Mouse (Mus musculus) heart, adult 8-10 months (tissue): ENCODE results near the gene Lin54. TPM values are rescaled to one million over a fixed set of nuclear protein-coding genes. Genes with fewer than 3 reads are reported as not detected.

Source experiments
- DNase-seq: peaks from one replicate; pipeline ENCODE4 v3.0.0; 2022; ENCODE audit warnings: low spot score
- microRNA-seq: library from miRNA; unstranded; fragments of <30 nt; microRNA quantifications from one replicate; pipeline ENCODE4 v1.2.0, GENCODE M21; 2022
- total RNA-seq, 4 experiments: library from RNA; stranded (reverse); gene quantifications; 2 replicates each; pipeline ENCODE4 v1.2.4; 2022

Gene Lin54
- total RNA-seq, 4 experiments from 2014 or later, result 7.3 to 10.3 (median 7.6) TPM

DNA sequence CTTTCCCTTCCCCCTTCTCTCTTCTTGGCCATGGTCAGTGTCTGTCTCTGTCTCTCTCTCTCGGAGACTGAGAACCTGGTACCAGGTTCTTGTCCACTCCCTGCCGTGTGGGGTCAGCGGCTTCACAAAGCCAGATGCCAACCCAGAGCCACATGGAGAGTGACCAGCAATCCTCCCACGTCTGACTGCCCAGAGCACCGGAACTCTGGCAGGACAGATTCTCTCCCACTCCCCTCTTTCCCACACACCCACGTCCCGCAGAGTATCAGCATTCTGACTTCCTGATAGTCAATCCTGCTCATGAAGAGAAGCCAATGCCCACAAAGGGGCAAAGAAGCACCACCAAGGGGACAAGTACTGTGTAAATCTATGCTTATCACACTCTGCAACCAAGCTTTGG is 76.8 kb downstream of the Lin54 start:
- DNase-seq, result no peak

GRCm38 (mm10) chr5:100418861-100419260 is 81.6 kb downstream of the Lin54 start:
- no peak for DNase-seq

- DNase-seq, result no peak
These were observed 82.4 kb downstream of the Lin54 start for GRCm38 (mm10) chr5:100418077-100418476.

GRCm38 (mm10) chr5:100415761-100416590 is 84.5 kb downstream of the Lin54 start, which contains the start of gene Sec31a:
TSS of gene Sec31a (minus strand) at chr5:100416234.
- peak; percentile 97 for DNase-seq

DNA sequence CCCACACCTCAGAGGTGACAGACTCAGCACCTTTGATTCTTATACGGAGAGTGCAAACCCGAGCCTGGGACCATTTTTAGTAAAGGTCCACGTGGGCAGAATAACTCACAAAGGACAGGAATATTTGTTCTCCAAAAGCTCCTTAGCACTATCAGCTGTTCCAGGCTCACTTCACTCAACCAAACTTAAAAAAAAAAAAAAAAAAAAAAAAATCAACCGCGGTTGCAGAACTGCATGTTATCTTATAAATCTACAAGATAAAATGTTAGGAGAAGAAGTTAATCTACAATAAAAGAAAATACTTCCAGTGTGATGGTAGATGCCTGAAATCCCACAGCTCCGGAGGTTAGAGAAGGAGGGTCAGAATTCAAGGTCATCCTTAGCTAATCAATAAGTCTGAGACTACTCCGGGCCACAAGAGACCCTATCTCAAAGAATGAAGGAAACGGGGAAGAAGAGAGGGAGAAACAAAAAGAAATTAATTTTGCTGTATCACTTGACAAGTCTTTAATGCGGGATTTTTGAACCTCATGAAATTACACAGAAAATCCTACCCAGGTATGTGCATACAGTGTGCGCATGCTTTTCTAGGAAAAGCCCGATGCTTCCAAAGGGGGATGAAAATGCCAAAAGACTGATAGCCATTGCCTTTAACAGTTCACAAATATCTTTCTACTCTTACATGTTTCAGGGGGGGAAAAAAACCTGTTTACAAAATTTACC is 85.8 kb downstream of the Lin54 start:
- no peak for DNase-seq

GRCm38 (mm10) chr5:100412886-100413285 is 87.6 kb downstream of the Lin54 start:
- DNase-seq, result no peak

- DNase-seq, result no peak
These were observed 90.2 kb downstream of the Lin54 start for GRCm38 (mm10) chr5:100410281-100410680.

DNA sequence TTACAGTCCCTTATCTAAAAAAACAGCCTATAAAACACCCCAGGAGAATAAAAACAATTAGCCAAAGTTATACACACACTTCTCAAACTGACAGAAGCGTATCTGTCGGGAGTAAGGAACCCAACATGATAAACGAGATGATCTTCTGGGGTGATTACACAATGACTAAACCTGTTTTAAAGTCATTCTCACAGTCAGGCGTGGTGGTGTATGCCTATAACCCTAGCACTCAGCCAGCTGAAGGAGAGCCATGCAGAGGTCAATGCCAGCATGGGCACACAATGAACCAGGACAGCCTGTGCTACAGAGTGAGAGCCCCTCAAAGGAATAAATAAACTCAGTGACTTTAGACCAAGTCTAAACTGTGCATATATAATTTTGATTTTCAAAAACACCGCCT is 92.0 kb downstream of the Lin54 start:
- DNase-seq, result no peak

DNA sequence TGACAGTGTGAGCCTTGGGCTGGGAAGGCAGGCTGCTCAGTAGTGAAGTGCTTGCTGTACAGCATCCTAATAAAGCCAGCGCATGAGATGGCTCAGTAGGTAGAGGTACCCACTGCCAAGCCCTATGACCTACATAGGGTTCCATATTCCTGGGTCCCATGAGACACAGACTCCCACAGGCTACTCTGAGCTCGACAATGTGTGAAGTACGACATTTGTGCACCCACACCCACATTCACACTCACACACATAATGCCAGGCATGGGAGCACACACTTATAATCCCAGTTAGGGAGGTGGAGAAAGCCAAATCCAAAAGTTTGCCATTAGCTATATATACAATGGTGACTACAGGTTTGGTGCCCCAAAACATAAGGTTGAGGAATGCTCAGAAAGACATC is 103.7 kb downstream of the Lin54 start:
- no peak for DNase-seq

DNA sequence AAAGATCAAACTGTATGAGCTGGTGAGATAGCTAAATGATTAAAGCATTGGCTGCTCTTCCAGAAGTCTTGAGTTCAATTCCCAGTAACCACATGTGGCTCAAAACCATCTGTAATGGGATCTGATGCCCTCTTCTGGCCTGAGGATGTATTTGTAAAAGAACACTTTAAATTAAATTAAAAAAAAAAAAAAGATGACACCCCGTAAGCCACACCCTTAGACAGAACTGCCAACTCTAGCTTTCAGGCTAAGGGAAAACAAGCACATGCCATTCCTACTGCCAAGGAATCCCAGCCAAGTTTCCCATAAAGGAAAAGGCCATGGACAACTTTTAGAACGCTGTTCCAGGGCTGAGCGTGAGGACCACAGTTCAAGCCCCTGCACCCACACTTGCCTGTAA is 106.8 kb downstream of the Lin54 start:
- DNase-seq, result no peak

DNA sequence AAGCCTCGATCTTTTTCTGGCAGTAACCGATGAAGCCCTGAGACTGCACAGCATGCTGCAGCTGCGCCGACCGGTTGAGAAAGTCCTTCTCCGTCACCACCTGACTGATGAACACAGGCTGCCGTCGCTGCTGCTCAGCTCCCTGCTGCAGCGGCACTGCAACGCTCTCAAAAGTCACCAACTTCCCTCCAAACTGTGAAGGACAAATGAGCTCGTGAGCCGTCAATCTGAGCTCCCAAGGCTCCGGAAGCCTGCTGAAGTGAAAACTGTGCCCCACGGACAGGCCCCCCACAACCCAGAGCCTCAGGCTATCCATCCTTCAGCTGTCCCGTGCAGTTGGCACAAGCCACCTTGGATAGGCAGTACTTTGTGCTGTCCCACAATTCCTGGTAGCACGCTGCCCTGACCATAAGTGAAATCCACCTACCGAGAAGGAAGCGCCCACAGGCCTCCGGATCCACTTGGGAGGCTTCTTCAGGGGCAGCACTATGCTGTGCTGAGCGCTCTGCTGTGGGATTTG is 107.9 kb downstream of the Lin54 start:
- no peak for DNase-seq

Small RNA genes lying within 50 kb of the gene (microRNA-seq; reads per million reads assigned to microRNA genes)
- not detected for gene Gm23222

Other genes with a start within 250 kb of the Lin54 start
- 100 to 1,000 TPM in 3 of 4 experiments, 10 to 100 TPM in 1; 97.9 to 108 (median 104) TPM for gene Sec31a, start 84.4 kb downstream of the Lin54 start, total RNA-seq
- gene Cops4, start 17.7 kb upstream of the Lin54 start, total RNA-seq, result 10 to 100 TPM; 82.5 to 94.0 (median 93.0) TPM
- 1 to 10 TPM in 3 of 4 experiments, under 1 TPM in 1; 0.50 to 2.1 (median 1.1) TPM for gene Plac8, start 71.6 kb upstream of the Lin54 start, total RNA-seq
- gene Coq2, start 174.5 kb upstream of the Lin54 start, total RNA-seq, result 100 to 1,000 TPM; 110 to 120 (median 111) TPM
- gene Hpse, start 219.1 kb upstream of the Lin54 start, total RNA-seq, result 1 to 10 TPM in 3 of 4 experiments, under 1 TPM in 1; 0.98 to 2.6 (median 1.1) TPM